Mouse (Mus musculus) brain, embryonic 14.5 days (tissue): Measurements from ENCODE around the gene Atic. TPM values are rescaled to one million over a fixed set of nuclear protein-coding genes. Genes with fewer than 3 reads are reported as not detected.

Experiments used
- DNase-seq: peaks from one replicate; pipeline ENCODE4 v3.0.0-alpha.2; 2011; ENCODE audit warnings: low read depth
- CTCF ChIP-seq: fragments of 200-500 bp; IDR thresholded peaks from 2 replicates; pipeline ENCODE4 v1.5.1; 2012; ENCODE audit warnings: inconsistent platforms, mild to moderate bottlenecking, moderate library complexity, borderline replicate concordance; ENCODE audit not compliant: insufficient read depth, insufficient read length; ENCODE audit errors: extremely low read depth
- POLR2A ChIP-seq: fragments of 200-500 bp; IDR thresholded peaks from 2 replicates; pipeline ENCODE4 v1.6.1; 2012; ENCODE audit warnings: mild to moderate bottlenecking, inconsistent platforms, borderline replicate concordance; ENCODE audit not compliant: poor library complexity, insufficient read depth, insufficient read length, severe bottlenecking; ENCODE audit errors: extremely low read depth
- polyA plus RNA-seq: library from polyadenylated mRNA; depleted of rRNA; stranded (reverse); fragments of >200 nt; gene quantifications from 2 replicates; pipeline ENCODE4 v1.2.3, GENCODE M21; 2012; rRNA removed

Gene Atic
- polyA plus RNA-seq, 1 experiment, result 40.8 TPM

- DNase-seq, result no peak
- TF ChIP-seq CTCF (no peak), POLR2A (no peak)
Measured at GRCm38 (mm10) chr1:71595365-71595764, 38.4 kb downstream of the Atic start.

GRCm38 (mm10) chr1:71605751-71606150, 48.8 kb downstream of the Atic start:
- no peak for DNase-seq
- TF ChIP-seq CTCF, result no peak
- TF ChIP-seq POLR2A, result no peak

GRCm38 (mm10) chr1:71606600-71607325, 49.8 kb downstream of the Atic start:
- DNase-seq, result no peak
- TF ChIP-seq POLR2A (no peak), CTCF (no peak)

- no peak for DNase-seq
- TF ChIP-seq CTCF (no peak), POLR2A (no peak)
Measured at GRCm38 (mm10) chr1:71609057-71609775, 52.3 kb downstream of the Atic start.

GRCm38 (mm10) chr1:71609916-71610315, 53.0 kb downstream of the Atic start:
- DNase-seq, result no peak
- TF ChIP-seq CTCF (no peak), POLR2A (no peak)

GRCm38 (mm10) chr1:71612256-71612655, 55.3 kb downstream of the Atic start:
- DNase-seq, result no peak
- TF ChIP-seq CTCF (no peak), POLR2A (no peak)

GRCm38 (mm10) chr1:71614545-71615246, 57.7 kb downstream of the Atic start:
- TF ChIP-seq POLR2A (no peak), CTCF (no peak)
- DNase-seq, result peak; percentile 90

GRCm38 (mm10) chr1:71621526-71621925, 64.6 kb downstream of the Atic start:
- no peak for DNase-seq
- TF ChIP-seq POLR2A, result no peak
- TF ChIP-seq CTCF, result no peak

- TF ChIP-seq POLR2A (no peak), CTCF (no peak)
- DNase-seq, result no peak
Measured at GRCm38 (mm10) chr1:71623625-71624024, 66.7 kb downstream of the Atic start.

Other genes starting within 250 kb of the Atic start
- 0.10 and 0.13 TPM in 2 replicates for gene Abca12, start 142.2 kb upstream of the Atic start, polyA plus RNA-seq
- 72.1 and 113 TPM in 2 replicates for gene Fn1, start 96.0 kb downstream of the Atic start, polyA plus RNA-seq